ENCODE assay signal across 11 mouse cellular contexts in the genomic region with DNA sequence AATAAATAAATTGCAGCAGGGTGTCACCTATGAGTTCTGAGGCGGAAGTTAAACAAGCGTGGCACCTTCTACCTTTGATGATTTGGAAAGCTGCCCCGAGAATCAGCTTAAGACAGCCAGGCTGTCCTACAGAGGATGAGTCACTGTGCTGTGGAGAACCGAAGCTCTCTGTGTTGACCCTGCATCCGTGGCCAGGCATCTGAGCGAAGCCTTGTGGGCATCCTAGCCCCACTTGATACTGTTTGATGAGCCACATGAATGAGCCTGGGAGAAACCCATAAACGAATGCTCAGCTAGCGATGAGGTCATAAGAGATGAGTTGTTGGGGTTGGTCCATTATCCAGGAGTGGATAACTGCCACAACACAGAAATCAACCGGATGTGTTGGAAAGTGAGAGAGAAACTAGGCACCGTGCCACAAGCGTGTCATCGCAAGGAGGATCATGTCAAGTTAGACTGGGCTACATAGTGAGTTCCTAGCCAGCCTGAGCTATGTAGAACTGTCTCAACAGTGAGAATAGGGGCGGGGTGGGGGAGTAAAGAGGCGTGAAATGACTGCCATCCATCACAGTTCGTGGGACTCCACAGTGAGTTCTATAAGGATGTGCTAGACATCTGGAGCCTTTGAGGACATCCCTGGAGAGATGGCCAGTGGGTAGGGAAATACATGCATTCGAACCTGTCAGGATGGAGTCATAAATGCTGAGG. TPM values are rescaled to one million over a fixed set of nuclear protein-coding genes. Genes with fewer than 3 reads are reported as not detected.
DNase-seq lines count a peak whose midpoint lies in the region; ATAC-seq and TF ChIP-seq lines count a peak whose summit lies in the region.
"Had no signal": no experiment of that assay in that cellular context is flagged by ENCODE, and none has a peak within 500 bp of the region (broad histone marks: within the 10 kb centered on the region; RNA-seq: fewer than 3 reads in every experiment).

No protein-coding gene starts in this region.

- no peaks in the 10 kb centered on the region for H3K27me3 ChIP-seq in heart, embryonic 11.5 days (ENCODE audit: control insufficient read depth, insufficient read depth, low read length)
- H3K27me3 ChIP-seq in heart, embryonic 10.5 days (ENCODE audit: insufficient read depth, poor library complexity, severe bottlenecking), result no peaks in the 10 kb centered on the region
- H3K27me3 ChIP-seq in Patski, result no peaks in the 10 kb centered on the region
- no peaks in the 10 kb centered on the region for H3K27me3 ChIP-seq in intestine, embryonic 15.5 days (replicated peaks)
- H3K27me3 ChIP-seq: liver, embryonic 13.5 days had no signal

- DNase-seq in heart, embryonic 10.5 days (ENCODE audit: low spot score), result no peak
- DNase-seq in Patski (ENCODE audit: low read depth, low spot score), result peak; percentile 100
- peak; percentile 48 for DNase-seq in lung, postnatal 36 days
- DNase-seq in adrenal gland, adult 2 months, result no peak
- no peak for DNase-seq in ovary, postnatal 10 days (ENCODE audit: low spot score)
- DNase-seq: liver, embryonic 13.5 days; midbrain, embryonic 14.5 days had no signal

- H3K36me3 ChIP-seq in heart, embryonic 11.5 days (ENCODE audit: control insufficient read depth, insufficient read depth, low read length), result no peaks in the 10 kb centered on the region
- no peaks in the 10 kb centered on the region for H3K36me3 ChIP-seq in heart, embryonic 10.5 days
- H3K36me3 ChIP-seq in intestine, embryonic 15.5 days, result no peaks in the 10 kb centered on the region
- H3K36me3 ChIP-seq: liver, embryonic 13.5 days had no signal

- POLR2A ChIA-PET in Patski (lab: Charles Lee), result interaction anchor here (0.6 to 0.7 kb wide), 2 partner anchors 29 to 86 kb away, joined by 3 to 4 read pairs; no protein-coding TSS in a partner anchor

- H3K4me3 ChIP-seq in heart, embryonic 11.5 days (ENCODE audit: low read depth, low read length), result no peak overlapping the region
- no peak overlapping the region for H3K4me3 ChIP-seq in heart, embryonic 10.5 days
- H3K4me3 ChIP-seq in intestine, embryonic 15.5 days (replicated peaks), result no peak overlapping the region
- H3K4me3 ChIP-seq: liver, embryonic 13.5 days had no signal

- ATAC-seq in heart, embryonic 11.5 days (replicated peaks; ENCODE audit: insufficient number of reproducible peaks, low FRiP score, low TSS enrichment), result peak; percentile 61; the same call in 1 of the 2 replicates
- peak; percentile 99 for ATAC-seq in Patski
- peak; percentile 71; the same call in 1 of the 2 replicates for ATAC-seq in intestine, embryonic 15.5 days
- no peak for ATAC-seq in frontal cortex, adult (ENCODE audit: low TSS enrichment)
- ATAC-seq: forebrain, embryonic 14.5 days had no signal

- 70% methylated on average over 16 of the region's 16 CpGs for WGBS in heart, embryonic 11.5 days (ENCODE audit: insufficient replicate concordance)
- 77% methylated on average over 16 of the region's 16 CpGs for WGBS in heart, embryonic 10.5 days
- 67% methylated on average over 16 of the region's 16 CpGs for WGBS in intestine, embryonic 15.5 days

- no peaks in the 10 kb centered on the region for H3K9me3 ChIP-seq in heart, embryonic 11.5 days (replicated peaks; ENCODE audit: control insufficient read depth, low read length)
- no peaks in the 10 kb centered on the region for H3K9me3 ChIP-seq in heart, embryonic 10.5 days
- no peaks in the 10 kb centered on the region for H3K9me3 ChIP-seq in intestine, embryonic 15.5 days
- H3K9me3 ChIP-seq: liver, embryonic 13.5 days had no signal

- CTCF ChIA-PET in Patski (lab: Charles Lee), result interaction anchor here (0.9 to 2.7 kb wide), 8 partner anchors 8 to 105 kb away, joined by 3 to 8 read pairs (median 3); no protein-coding TSS in a partner anchor

- no peak for TF ChIP-seq CTCF in Patski (IDR thresholded peaks at IDR 0.05)

- in situ Hi-C loops in Patski (cut with MboI; ENCODE audit: low pct_unique_long_range_greater_than_20kb), result no loop called here

- no peak overlapping the region for H3K27ac ChIP-seq in heart, embryonic 11.5 days (ENCODE audit: low read depth, low read length)
- H3K27ac ChIP-seq in heart, embryonic 10.5 days, result no peak overlapping the region
- H3K27ac ChIP-seq in intestine, embryonic 15.5 days, result no peak overlapping the region
- H3K27ac ChIP-seq: liver, embryonic 13.5 days had no signal

- H3K9ac ChIP-seq in heart, embryonic 11.5 days (ENCODE audit: low read depth, low read length), result no peak overlapping the region
- H3K9ac ChIP-seq in intestine, embryonic 15.5 days, result no peak overlapping the region
- H3K9ac ChIP-seq: liver, embryonic 13.5 days had no signal

- peaks cover 3% of the 10 kb centered on the region; the same call in 1 of the 2 replicates for H3K4me1 ChIP-seq in heart, embryonic 11.5 days (ENCODE audit: control insufficient read depth, insufficient read depth, low read length)
- peaks cover 16% of the 10 kb centered on the region for H3K4me1 ChIP-seq in heart, embryonic 10.5 days
- peaks cover 5% of the 10 kb centered on the region; the same call in 1 of the 2 replicates for H3K4me1 ChIP-seq in intestine, embryonic 15.5 days (replicated peaks)

- no peak overlapping the region for H3K4me2 ChIP-seq in heart, embryonic 11.5 days
- no peak overlapping the region for H3K4me2 ChIP-seq in intestine, embryonic 15.5 days (replicated peaks)
- H3K4me2 ChIP-seq: liver, embryonic 13.5 days had no signal

RNA-seq across cellular contexts. Expression of a gene that starts 30.6 kb away (rescaled TPM):
- polyA plus RNA-seq in heart, embryonic 11.5 days (2014; fragmentation: Nextera tagmentation; extraction: Ambion mirVana), result 488 and 525 TPM in 2 replicates
- 493 and 655 TPM in 2 replicates for polyA plus RNA-seq in heart, embryonic 10.5 days (2016; fragmentation: Nextera tagmentation; extraction: Ambion mirVana)
- 770 TPM for polyA plus RNA-seq in Patski (2021)
- 414 and 470 TPM in 2 replicates for polyA plus RNA-seq in intestine, embryonic 15.5 days (2015; fragmentation: Nextera tagmentation; extraction: Ambion mirVana)
- total RNA-seq in adrenal gland, adult 2 months (2021), result 100 to 1,000 TPM; 282 to 367 TPM
- 182 and 197 TPM in 2 replicates for polyA plus RNA-seq in adrenal gland, adult 2 months (2012; rRNA removed)

Comparison
In these comparisons a context has a peak if more than half of its experiments do, and no peak if none do; other contexts are left out.
1. DNase-seq: peak in Patski (single experiment) and lung, postnatal 36 days (single experiment); none in heart, embryonic 10.5 days (single experiment), adrenal gland, adult 2 months (single experiment) and ovary, postnatal 10 days (single experiment).